In genomic region chr9:34488700-34489315, GRCm38 (mm10) we compare ENCODE assay signal across 7 mouse cellular contexts. TPM values are rescaled to one million over a fixed set of nuclear protein-coding genes. Genes with fewer than 3 reads are reported as not detected.
DNase-seq lines count a peak whose midpoint lies in the region; ATAC-seq and TF ChIP-seq lines count a peak whose summit lies in the region.

No protein-coding gene starts in this region.

- H3K4me3 ChIP-seq in embryonic facial prominence, embryonic 14.5 days (ENCODE audit: low read depth, low read length): peak overlapping the region; percentile 65
- peak overlapping the region; percentile 62 for H3K4me3 ChIP-seq in limb, embryonic 12.5 days (replicated peaks)
- H3K4me3 ChIP-seq in midbrain, embryonic 15.5 days: peak overlapping the region; percentile 92
- H3K4me3 ChIP-seq in testis, adult 2 months (ENCODE audit: control insufficient read depth, low read depth, low read length): peak overlapping the region; percentile 38

- no peak for TF ChIP-seq POLR2A in testis, adult 2 months (IDR thresholded peaks at IDR 0.05; ENCODE audit: control insufficient read depth, low read depth, low read length)

- peak; percentile 62; the same call in 1 of the 2 replicates for ATAC-seq in embryonic facial prominence, embryonic 14.5 days (ENCODE audit: low read depth)
- no peak for ATAC-seq in limb, embryonic 12.5 days (ENCODE audit: insufficient number of reproducible peaks, insufficient read depth, low FRiP score, low TSS enrichment, low read depth)
- peak; percentile 83 for ATAC-seq in midbrain, embryonic 15.5 days (replicated peaks)

- peak; percentile 72 for DNase-seq in brain, embryonic 18.5 days (ENCODE audit: low read depth, low spot score)
- peak; percentile 86 for DNase-seq in embryonic facial prominence, embryonic 14.5 days (ENCODE audit: low spot score)
- DNase-seq in heart, adult 9 months (ENCODE audit: low spot score in 2 of 2): peak; percentile 10 to 17
- DNase-seq in kidney, adult 9 months: peak; percentile 7

- H3K9me3 ChIP-seq in embryonic facial prominence, embryonic 14.5 days (ENCODE audit: control insufficient read depth, low read length): no peaks in the 10 kb centered on the region
- no peaks in the 10 kb centered on the region for H3K9me3 ChIP-seq in limb, embryonic 12.5 days
- H3K9me3 ChIP-seq in midbrain, embryonic 15.5 days: no peaks in the 10 kb centered on the region

- peak overlapping the region; percentile 68 for H3K9ac ChIP-seq in embryonic facial prominence, embryonic 14.5 days (ENCODE audit: low read depth, low read length)
- H3K9ac ChIP-seq in limb, embryonic 12.5 days (replicated peaks): peak overlapping the region; percentile 63
- peak overlapping the region; percentile 74 for H3K9ac ChIP-seq in midbrain, embryonic 15.5 days

- H3K4me1 ChIP-seq in embryonic facial prominence, embryonic 14.5 days (ENCODE audit: control insufficient read depth, insufficient read depth, low read length): 0 out of 2 replicates have a peak, but pooled peaks cover 5% of the 10 kb centered on the region
- H3K4me1 ChIP-seq in limb, embryonic 12.5 days (replicated peaks): peaks cover 29% of the 10 kb centered on the region
- H3K4me1 ChIP-seq in midbrain, embryonic 15.5 days: peaks cover 60% of the 10 kb centered on the region
- peaks cover 7% of the 10 kb centered on the region for H3K4me1 ChIP-seq in testis, adult 2 months (ENCODE audit: control insufficient read depth, insufficient read depth, low read length)

- H3K36me3 ChIP-seq in embryonic facial prominence, embryonic 14.5 days (ENCODE audit: control insufficient read depth, insufficient read depth, low read length): no peaks in the 10 kb centered on the region
- no peaks in the 10 kb centered on the region for H3K36me3 ChIP-seq in limb, embryonic 12.5 days
- no peaks in the 10 kb centered on the region for H3K36me3 ChIP-seq in midbrain, embryonic 15.5 days (replicated peaks)
- no peaks in the 10 kb centered on the region for H3K36me3 ChIP-seq in testis, adult 2 months (ENCODE audit: control insufficient read depth, insufficient read depth, low read length)

- under 1% methylated on average over 32 of the region's 53 CpGs for WGBS in embryonic facial prominence, embryonic 14.5 days
- under 1% methylated on average over 50 of the region's 53 CpGs for WGBS in limb, embryonic 12.5 days
- WGBS in midbrain, embryonic 15.5 days: under 1% methylated on average over 53 of the region's 53 CpGs

- no peak for TF ChIP-seq CTCF in testis, adult 2 months (IDR thresholded peaks at IDR 0.05; ENCODE audit: control insufficient read depth, insufficient read depth, insufficient replicate concordance, low read depth, low read length)

- H3K4me2 ChIP-seq in embryonic facial prominence, embryonic 14.5 days (ENCODE audit: low read depth, low read length): peak overlapping the region; percentile 89
- peak overlapping the region; percentile 79 for H3K4me2 ChIP-seq in limb, embryonic 12.5 days
- peak overlapping the region; percentile 85 for H3K4me2 ChIP-seq in midbrain, embryonic 15.5 days

- H3K27me3 ChIP-seq in embryonic facial prominence, embryonic 14.5 days (replicated peaks; ENCODE audit: control insufficient read depth, insufficient read depth, low read length): peaks cover 39% of the 10 kb centered on the region
- H3K27me3 ChIP-seq in limb, embryonic 12.5 days: peaks cover 77% of the 10 kb centered on the region
- H3K27me3 ChIP-seq in midbrain, embryonic 15.5 days (replicated peaks): peaks cover 13% of the 10 kb centered on the region; the same call in 1 of the 2 replicates
- peaks cover 2% of the 10 kb centered on the region; the same call in 1 of the 2 replicates for H3K27me3 ChIP-seq in testis, adult 2 months (ENCODE audit: control insufficient read depth, insufficient read depth, low read length)

- H3K27ac ChIP-seq in embryonic facial prominence, embryonic 14.5 days (replicated peaks; ENCODE audit: low read depth, low read length): no peak overlapping the region
- H3K27ac ChIP-seq in limb, embryonic 12.5 days: no peak overlapping the region
- peak overlapping the region; percentile 80 for H3K27ac ChIP-seq in midbrain, embryonic 15.5 days
- no peak overlapping the region for H3K27ac ChIP-seq in testis, adult 2 months (ENCODE audit: control insufficient read depth, insufficient read depth, low read depth, low read length)

RNA-seq across cellular contexts. Expression of gene Kirrel3, which starts 3.1 kb away (rescaled TPM):
- 6.9 and 9.3 TPM in 2 replicates for polyA plus RNA-seq in embryonic facial prominence, embryonic 14.5 days (2014; fragmentation: Nextera tagmentation; extraction: Ambion mirVana)
- 7.8 and 10.5 TPM in 2 replicates for polyA plus RNA-seq in limb, embryonic 12.5 days (2016; fragmentation: Nextera tagmentation; extraction: Ambion mirVana)
- 49.7 and 50.5 TPM in 2 replicates for polyA plus RNA-seq in midbrain, embryonic 15.5 days (2015; fragmentation: Nextera tagmentation; extraction: Ambion mirVana)
- 0.10 and 0.16 TPM in 2 replicates for polyA plus RNA-seq in testis, adult 2 months (2012; rRNA removed)

Comparison
In these comparisons a context has a peak if more than half of its experiments do, and no peak if none do; other contexts are left out.
1. DNase-seq: peak in every context shown above with its lines; median percentile 86 in embryonic facial prominence, embryonic 14.5 days; 72 in brain, embryonic 18.5 days; 14 in heart, adult 9 months; 7 in kidney, adult 9 months.
2. H3K4me3 ChIP-seq: peak in every context shown above with its lines; median percentile 92 in midbrain, embryonic 15.5 days; 65 in embryonic facial prominence, embryonic 14.5 days; 62 in limb, embryonic 12.5 days; 38 in testis, adult 2 months.